Mouse (Mus musculus): Measurements from ENCODE around the gene Pet117. TPM values are rescaled to one million over a fixed set of nuclear protein-coding genes. Genes with fewer than 3 reads are reported as not detected.

Gene Pet117
- polyA plus RNA-seq, 2 experiments: 0.80 TPM; not detected in 1

GRCm38 (mm10) chr2:144369020-144369421 is 225 bp downstream of the Pet117 start:
- ATAC-seq (ENCODE audit: insufficient read depth): peak; percentile 85
- Histone ChIP-seq H3K36me3 (replicated peaks; ENCODE audit: control insufficient read depth, insufficient read depth, low read depth) (peaks cover 7% of the 10 kb centered on the region), H3K4me2 (ENCODE audit: low read depth) (peak overlapping the region; percentile 83), H3K9ac (replicated peaks) (peak overlapping the region; percentile 90), H3K4me1 (replicated peaks; ENCODE audit: control insufficient read depth in 2 of 2, insufficient read depth in 2 of 2, low read length in 1 of 2) (peaks cover 7 to 12% of the 10 kb centered on the region in 2 experiments), H3K27me3 (ENCODE audit: control insufficient read depth, insufficient read depth, low read length) (no peaks in the 10 kb centered on the region), H3K9me3 (ENCODE audit: control insufficient read depth, low read length) (no peaks in the 10 kb centered on the region), H3K4me3 (ENCODE audit: insufficient read depth in 1 of 2, low read depth in 2 of 2, low read length in 2 of 2) (peak overlapping the region; percentile 84 to 95), H3K27ac (peak overlapping the region; percentile 79)
- TF ChIP-seq CTCF (IDR thresholded peaks at IDR 0.05; ENCODE audit: low read depth) (no peak), EP300 (IDR thresholded peaks at IDR 0.05; ENCODE audit: low read depth) (no peak)
- WGBS (ENCODE audit: insufficient replicate concordance): 0% methylated on average over 43 of the region's 43 CpGs
- peak in 2 of 3 experiments; percentile 49 to 66 for DNase-seq (ENCODE audit: low read depth in 3 of 3, low spot score in 3 of 3)

GRCm38 (mm10) chr2:144369511-144369910 is 715 bp downstream of the Pet117 start:
- peak overlapping the region; percentile 83 for H3K4me2 ChIP-seq (ENCODE audit: low read depth)
- peaks cover 7 to 12% of the 10 kb centered on the region in 2 experiments for H3K4me1 ChIP-seq (replicated peaks; ENCODE audit: control insufficient read depth in 2 of 2, insufficient read depth in 2 of 2, low read length in 1 of 2)
- under 1% methylated on average over 12 of the region's 12 CpGs for WGBS (ENCODE audit: insufficient replicate concordance)
- no peak for ATAC-seq (ENCODE audit: insufficient read depth)
- no peak for TF ChIP-seq CTCF (IDR thresholded peaks at IDR 0.05; ENCODE audit: low read depth)
- no peak for TF ChIP-seq EP300 (IDR thresholded peaks at IDR 0.05; ENCODE audit: low read depth)
- peak overlapping the region; percentile 90 for H3K9ac ChIP-seq (replicated peaks)
- no peaks in the 10 kb centered on the region for H3K27me3 ChIP-seq (ENCODE audit: control insufficient read depth, insufficient read depth, low read length)
- DNase-seq (ENCODE audit: low read depth in 3 of 3, low spot score in 3 of 3): no peak
- peak overlapping the region; percentile 84 to 95 for H3K4me3 ChIP-seq (ENCODE audit: insufficient read depth in 1 of 2, low read depth in 2 of 2, low read length in 2 of 2)
- H3K9me3 ChIP-seq (ENCODE audit: control insufficient read depth, low read length): no peaks in the 10 kb centered on the region
- peak overlapping the region; percentile 79 for H3K27ac ChIP-seq
- peaks cover 11% of the 10 kb centered on the region for H3K36me3 ChIP-seq (replicated peaks; ENCODE audit: control insufficient read depth, insufficient read depth, low read depth)

- Histone ChIP-seq H3K4me2 (ENCODE audit: low read depth) (no peak overlapping the region), H3K36me3 (replicated peaks; ENCODE audit: control insufficient read depth, insufficient read depth, low read depth) (peaks cover 20% of the 10 kb centered on the region), H3K9ac (replicated peaks) (no peak overlapping the region), H3K27ac (no peak overlapping the region), H3K9me3 (ENCODE audit: control insufficient read depth, low read length) (no peaks in the 10 kb centered on the region), H3K27me3 (ENCODE audit: control insufficient read depth, insufficient read depth, low read length) (no peaks in the 10 kb centered on the region), H3K4me3 (ENCODE audit: insufficient read depth in 1 of 2, low read depth in 2 of 2, low read length in 2 of 2) (no peak overlapping the region), H3K4me1 (replicated peaks; ENCODE audit: control insufficient read depth in 2 of 2, insufficient read depth in 2 of 2, low read length in 1 of 2) (peaks cover 7 to 12% of the 10 kb centered on the region in 2 experiments)
- no peak for DNase-seq (ENCODE audit: low read depth in 3 of 3, low spot score in 3 of 3)
- TF ChIP-seq CTCF (IDR thresholded peaks at IDR 0.05; ENCODE audit: low read depth) (no peak), EP300 (IDR thresholded peaks at IDR 0.05; ENCODE audit: low read depth) (no peak)
- no peak for ATAC-seq (ENCODE audit: insufficient read depth)
- WGBS (ENCODE audit: insufficient replicate concordance): 77% methylated on average over 4 of the region's 4 CpGs
Observed at GRCm38 (mm10) chr2:144371566-144371965, 2.8 kb downstream of the Pet117 start.

GRCm38 (mm10) chr2:144373063-144373462 is 4.3 kb downstream of the Pet117 start:
- peaks cover 5 to 10% of the 10 kb centered on the region in 2 experiments; a peak in 3 of 4 replicates for H3K4me1 ChIP-seq (replicated peaks; ENCODE audit: control insufficient read depth in 2 of 2, insufficient read depth in 2 of 2, low read length in 1 of 2)
- no peak overlapping the region for H3K4me2 ChIP-seq (ENCODE audit: low read depth)
- no peaks in the 10 kb centered on the region for H3K9me3 ChIP-seq (ENCODE audit: control insufficient read depth, low read length)
- TF ChIP-seq CTCF (IDR thresholded peaks at IDR 0.05; ENCODE audit: low read depth) (no peak), EP300 (IDR thresholded peaks at IDR 0.05; ENCODE audit: low read depth) (no peak)
- ATAC-seq (ENCODE audit: insufficient read depth) (no peak), DNase-seq (ENCODE audit: low read depth in 3 of 3, low spot score in 3 of 3) (no peak)
- H3K4me3 ChIP-seq (ENCODE audit: insufficient read depth in 1 of 2, low read depth in 2 of 2, low read length in 2 of 2): no peak overlapping the region
- H3K27me3 ChIP-seq (ENCODE audit: control insufficient read depth, insufficient read depth, low read length): no peaks in the 10 kb centered on the region
- H3K27ac ChIP-seq: no peak overlapping the region
- peaks cover 29% of the 10 kb centered on the region for H3K36me3 ChIP-seq (replicated peaks; ENCODE audit: control insufficient read depth, insufficient read depth, low read depth)
- 84% methylated on average over 9 of the region's 9 CpGs for WGBS (ENCODE audit: insufficient replicate concordance)
- H3K9ac ChIP-seq (replicated peaks): no peak overlapping the region

GRCm38 (mm10) chr2:144375063-144375703 is 6.4 kb downstream of the Pet117 start:
- TF ChIP-seq EP300 (IDR thresholded peaks at IDR 0.05; ENCODE audit: low read depth) (no peak), CTCF (IDR thresholded peaks at IDR 0.05; ENCODE audit: low read depth) (no peak)
- no peak overlapping the region for H3K4me2 ChIP-seq (ENCODE audit: low read depth)
- no peak overlapping the region for H3K27ac ChIP-seq
- peaks cover 38% of the 10 kb centered on the region for H3K36me3 ChIP-seq (replicated peaks; ENCODE audit: control insufficient read depth, insufficient read depth, low read depth)
- ATAC-seq (ENCODE audit: insufficient read depth) (no peak), DNase-seq (ENCODE audit: low read depth in 3 of 3, low spot score in 3 of 3) (no peak)
- H3K9me3 ChIP-seq (ENCODE audit: control insufficient read depth, low read length): no peaks in the 10 kb centered on the region
- H3K4me1 ChIP-seq (replicated peaks; ENCODE audit: control insufficient read depth in 2 of 2, insufficient read depth in 2 of 2, low read length in 1 of 2): peaks cover 0 to 2% of the 10 kb centered on the region in 2 experiments; a peak in 2 of 4 replicates
- H3K27me3 ChIP-seq (ENCODE audit: control insufficient read depth, insufficient read depth, low read length): no peaks in the 10 kb centered on the region
- H3K4me3 ChIP-seq (ENCODE audit: insufficient read depth in 1 of 2, low read depth in 2 of 2, low read length in 2 of 2): no peak overlapping the region
- 79% methylated on average over 10 of the region's 10 CpGs for WGBS (ENCODE audit: insufficient replicate concordance)
- H3K9ac ChIP-seq (replicated peaks): no peak overlapping the region

All from liver, embryonic 14.5 days (tissue).